Mouse (Mus musculus) mesoderm, embryonic 11.5 days (tissue): ENCODE results near the gene Cuedc1.
A peak's percentile ranks its signal among the peaks of the same experiment; 100 is the strongest.

Source experiments
- DNase-seq: peaks from one replicate; pipeline ENCODE4 v3.0.0-alpha.2; 2012; ENCODE audit warnings: low read depth, low spot score

Gene Cuedc1

GRCm38 (mm10) chr11:88118091-88118440 is 20.2 kb downstream of the Cuedc1 start:
- no peak for DNase-seq

- peak; percentile 78 for DNase-seq
Measured at GRCm38 (mm10) chr11:88118817-88119642, 21.2 kb downstream of the Cuedc1 start.

GRCm38 (mm10) chr11:88122545-88122944 is 24.7 kb downstream of the Cuedc1 start:
- no peak for DNase-seq

GRCm38 (mm10) chr11:88123021-88123420 is 25.2 kb downstream of the Cuedc1 start:
- DNase-seq, result no peak

GRCm38 (mm10) chr11:88123731-88124130 is 25.9 kb downstream of the Cuedc1 start:
- no peak for DNase-seq

- DNase-seq, result no peak
Measured at GRCm38 (mm10) chr11:88125483-88125882, 27.6 kb downstream of the Cuedc1 start.

- peak; percentile 51 for DNase-seq
Measured at GRCm38 (mm10) chr11:88126306-88126793, 28.5 kb downstream of the Cuedc1 start.

GRCm38 (mm10) chr11:88128461-88128860 is 30.6 kb downstream of the Cuedc1 start:
- no peak for DNase-seq

- no peak for DNase-seq
Measured at GRCm38 (mm10) chr11:88129281-88129680, 31.4 kb downstream of the Cuedc1 start.

- DNase-seq, result no peak
Measured at GRCm38 (mm10) chr11:88129935-88130334, 32.1 kb downstream of the Cuedc1 start.

GRCm38 (mm10) chr11:88131847-88132246 is 34.0 kb downstream of the Cuedc1 start:
- DNase-seq, result no peak

GRCm38 (mm10) chr11:88135218-88135617 is 37.4 kb downstream of the Cuedc1 start:
- DNase-seq, result no peak

GRCm38 (mm10) chr11:88137814-88138425 is 40.1 kb downstream of the Cuedc1 start:
- no peak for DNase-seq

- DNase-seq, result peak; percentile 93
Measured at GRCm38 (mm10) chr11:88139256-88139861, 41.5 kb downstream of the Cuedc1 start.

- DNase-seq, result no peak
Measured at GRCm38 (mm10) chr11:88140066-88141060, 42.5 kb downstream of the Cuedc1 start.

- peak; percentile 84 for DNase-seq
Measured at GRCm38 (mm10) chr11:88142362-88142761, 44.5 kb downstream of the Cuedc1 start.

- no peak for DNase-seq
Measured at GRCm38 (mm10) chr11:88144100-88144499, 46.2 kb downstream of the Cuedc1 start.

GRCm38 (mm10) chr11:88145214-88146006 is 47.6 kb downstream of the Cuedc1 start:
- no peak for DNase-seq

- no peak for DNase-seq
Measured at GRCm38 (mm10) chr11:88146264-88147060, 48.6 kb downstream of the Cuedc1 start.

GRCm38 (mm10) chr11:88147388-88147787 is 49.5 kb downstream of the Cuedc1 start:
- DNase-seq, result no peak
